Mouse (Mus musculus) kidney, adult 11 months (tissue): Measurements from ENCODE around the gene Olfml2b.

ENCODE experiments used
- DNase-seq: peaks from one replicate; pipeline ENCODE4 v3.0.0; 2022

Olfml2b gene

DNA sequence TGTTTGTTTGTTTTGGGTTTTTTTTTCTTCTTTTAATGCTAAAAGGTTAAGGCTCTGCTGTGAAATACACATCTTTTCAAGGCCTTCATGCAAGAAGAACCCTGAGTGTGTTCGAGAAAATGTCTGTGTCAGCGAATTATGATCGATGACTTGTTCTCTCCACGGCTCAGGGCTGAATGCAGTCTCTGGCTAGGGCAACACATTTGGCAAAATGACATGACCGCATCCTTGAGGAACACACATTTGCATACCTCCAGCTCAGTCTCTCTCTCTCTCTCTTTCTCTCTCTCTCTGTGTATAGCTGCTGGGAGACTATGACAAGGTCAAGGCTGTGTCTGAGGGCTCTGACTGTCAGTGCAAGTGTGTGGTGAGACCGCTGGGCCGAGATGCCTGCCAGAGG lies 3.0 kb downstream of the Olfml2b start:
- no peak for DNase-seq

DNA sequence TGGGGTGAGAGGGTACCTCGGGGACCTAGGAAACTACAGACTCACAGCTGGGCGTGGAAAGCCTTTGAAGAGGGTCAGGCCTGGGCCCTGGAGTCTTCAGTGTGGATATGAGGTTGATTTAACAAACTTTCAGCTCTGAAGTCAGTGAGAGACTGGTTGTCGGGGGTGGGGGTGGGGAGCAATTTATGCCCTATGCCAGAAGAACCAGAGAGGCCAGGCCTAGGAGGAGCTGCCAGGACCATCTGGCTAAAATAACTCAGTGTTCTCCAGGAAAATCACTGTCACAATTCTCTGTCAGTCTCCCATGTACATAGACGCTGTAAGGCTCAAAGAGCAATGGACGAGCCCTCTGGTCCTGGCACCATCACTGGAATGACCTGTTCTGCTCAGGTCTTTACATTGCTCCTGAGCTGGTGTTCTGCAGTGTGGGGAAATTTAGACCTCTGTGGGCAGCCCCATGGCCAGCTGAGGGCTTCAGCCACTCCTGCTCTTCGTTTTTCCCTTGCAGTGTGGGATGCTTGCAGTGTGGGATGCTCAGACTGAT lies 3.7 kb downstream of the Olfml2b start:
- no peak for DNase-seq

DNA sequence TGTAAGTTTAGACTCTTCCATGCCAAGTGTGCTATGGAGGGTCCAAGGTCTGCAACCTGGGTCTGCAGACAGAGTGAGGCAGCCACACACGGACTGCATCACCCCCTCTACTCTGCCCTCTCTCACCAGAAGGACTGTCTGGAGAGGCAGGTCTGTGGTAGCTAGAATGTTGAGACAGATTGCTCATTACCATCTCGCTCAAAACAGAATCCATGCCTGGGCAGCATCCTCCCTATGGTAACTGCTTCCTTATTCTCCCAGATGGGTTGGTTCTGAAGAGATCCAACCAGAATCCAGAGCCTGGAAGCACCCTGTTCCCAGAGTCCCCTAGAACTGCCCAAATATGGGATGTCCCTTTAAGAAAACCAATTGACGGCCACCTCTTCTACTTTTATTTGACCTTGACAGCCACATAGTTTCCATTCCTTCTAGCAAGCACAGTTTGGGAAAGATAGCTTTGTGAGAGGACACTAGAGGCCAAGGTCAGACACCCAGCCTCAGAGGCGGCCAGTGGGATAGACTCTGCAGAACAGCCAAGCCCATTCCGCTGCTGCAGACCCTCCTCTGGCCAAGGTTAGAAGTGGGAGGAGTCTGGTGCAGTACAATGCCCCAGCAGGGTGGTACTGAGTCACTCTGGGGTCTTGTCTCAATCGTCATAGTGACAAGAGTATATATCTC lies 6.9 kb downstream of the Olfml2b start:
- DNase-seq: peak; percentile 9

- no peak for DNase-seq
Measured at GRCm38 (mm10) chr1:170651989-170652740, 7.8 kb downstream of the Olfml2b start.

- DNase-seq: no peak
Measured at GRCm38 (mm10) chr1:170655280-170655917, 11.1 kb downstream of the Olfml2b start.

DNA sequence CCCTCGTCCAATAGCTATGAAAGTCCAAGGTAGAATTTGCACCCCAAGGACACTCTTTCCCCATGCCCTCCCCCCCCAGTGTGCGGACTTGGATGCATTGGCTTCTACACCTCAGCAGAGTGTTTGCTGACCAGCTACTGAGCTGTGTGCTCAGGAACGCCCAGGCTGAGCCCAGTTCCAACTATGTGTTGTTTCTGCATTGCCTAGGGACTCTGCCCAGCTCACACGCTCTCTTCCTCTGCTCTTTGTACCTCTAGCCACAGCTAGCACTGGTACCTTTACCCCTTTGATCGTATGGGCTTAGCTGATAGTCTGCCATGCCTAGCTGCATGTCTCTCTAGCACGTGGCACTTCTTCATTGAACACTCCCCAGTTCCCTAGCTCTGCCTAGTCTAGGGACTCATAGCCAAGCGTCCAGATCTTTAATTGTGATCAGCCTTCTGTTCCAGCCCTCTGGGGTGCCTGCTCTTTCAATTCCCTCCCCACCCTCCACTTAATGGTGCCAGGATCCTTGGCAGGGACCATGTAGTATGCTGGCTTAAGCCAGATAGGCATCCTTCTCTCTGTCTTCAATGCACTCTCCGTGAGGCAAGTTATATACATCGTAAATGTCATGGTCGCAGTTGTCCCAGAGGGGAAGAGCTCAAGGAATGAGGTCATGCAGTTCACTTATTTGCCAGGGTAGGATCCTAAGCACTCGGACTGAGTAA lies 12.3 kb downstream of the Olfml2b start:
- no peak for DNase-seq

GRCm38 (mm10) chr1:170657228-170657521 lies 12.8 kb downstream of the Olfml2b start:
- DNase-seq: no peak

DNA sequence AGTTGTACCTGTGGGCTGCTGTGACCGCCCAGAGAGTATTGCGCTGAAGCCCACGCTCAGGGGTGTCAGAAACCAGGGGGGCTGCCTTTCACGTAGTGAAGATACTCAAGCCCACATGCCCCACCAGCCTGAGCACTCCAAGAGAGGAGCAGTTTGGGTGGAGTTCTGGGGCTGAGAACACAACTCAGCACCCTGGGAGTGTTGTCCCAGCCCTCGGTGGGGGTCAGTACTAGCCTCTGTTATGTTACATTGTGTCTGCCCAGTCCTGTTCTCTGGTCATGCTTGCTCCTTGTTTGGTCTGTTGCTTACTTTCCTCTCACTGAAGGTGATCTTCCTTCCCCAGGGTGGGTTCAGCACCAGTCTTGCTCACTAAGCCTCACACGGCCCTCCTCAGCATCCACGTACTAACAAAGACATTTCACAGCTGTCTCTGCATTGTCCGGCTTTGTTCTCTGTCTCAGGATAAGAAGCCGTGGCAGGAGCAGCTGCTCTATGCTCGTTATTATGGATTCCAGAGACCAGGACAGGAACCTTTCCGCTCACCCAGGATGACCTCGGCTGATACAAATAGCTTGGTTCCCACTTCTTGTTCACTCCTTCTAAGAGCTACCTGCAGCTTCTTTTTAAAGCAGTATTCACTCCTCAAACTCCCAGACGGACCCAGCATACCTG lies 13.4 kb downstream of the Olfml2b start:
- no peak for DNase-seq

GRCm38 (mm10) chr1:170659260-170659659 lies 14.9 kb downstream of the Olfml2b start:
- DNase-seq: no peak

GRCm38 (mm10) chr1:170664620-170665185 lies 20.4 kb downstream of the Olfml2b start:
- no peak for DNase-seq

GRCm38 (mm10) chr1:170665200-170665599 lies 20.9 kb downstream of the Olfml2b start:
- DNase-seq: no peak

GRCm38 (mm10) chr1:170674184-170674775 lies 29.9 kb downstream of the Olfml2b start:
- no peak for DNase-seq

GRCm38 (mm10) chr1:170677681-170678080 lies 33.3 kb downstream of the Olfml2b start:
- DNase-seq: no peak

DNA sequence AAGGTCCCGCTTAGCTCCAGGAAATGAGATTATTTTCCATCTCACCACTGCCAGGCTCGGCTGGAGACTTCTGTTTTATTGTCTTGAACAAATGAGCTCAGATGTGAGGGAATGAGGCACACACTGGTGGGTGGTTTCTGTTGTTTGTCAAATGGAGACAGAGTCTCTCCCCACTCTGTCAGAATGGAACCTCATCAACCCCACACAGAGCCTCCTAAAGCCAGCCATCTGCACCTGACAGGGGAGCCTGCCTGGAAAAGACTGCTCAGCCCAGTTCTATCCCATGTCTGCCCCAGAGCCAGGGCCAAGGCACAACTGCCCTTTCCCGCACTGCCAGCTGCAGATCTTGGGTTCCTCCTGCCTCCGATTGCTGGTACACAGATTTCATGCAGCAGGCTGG lies 34.5 kb downstream of the Olfml2b start:
- no peak for DNase-seq

GRCm38 (mm10) chr1:170679624-170680023 lies 35.3 kb downstream of the Olfml2b start:
- DNase-seq: no peak

- no peak for DNase-seq
Measured at GRCm38 (mm10) chr1:170683863-170684262, 39.5 kb downstream of the Olfml2b start.

- no peak for DNase-seq
Measured at GRCm38 (mm10) chr1:170689773-170690172, 45.4 kb downstream of the Olfml2b start.

DNA sequence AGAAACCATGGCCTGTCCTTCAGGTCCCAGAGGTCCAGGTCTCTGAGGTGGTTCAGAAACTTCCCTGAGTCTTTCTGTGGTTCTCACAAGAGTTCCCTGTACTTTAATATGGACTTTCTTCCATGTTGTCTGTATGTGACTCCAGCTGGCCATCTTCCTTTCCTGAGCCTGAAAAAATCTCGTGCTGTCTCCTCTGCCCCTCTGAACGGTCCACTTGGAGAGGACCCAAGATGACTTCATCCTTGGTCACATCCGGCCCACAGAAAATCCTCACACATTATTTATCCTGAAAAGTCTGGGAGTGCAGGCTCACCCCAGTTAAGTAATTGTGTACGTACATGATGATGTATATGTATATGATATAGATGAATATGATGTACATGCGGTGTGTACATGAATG lies 47.0 kb downstream of the Olfml2b start:
- no peak for DNase-seq

DNA sequence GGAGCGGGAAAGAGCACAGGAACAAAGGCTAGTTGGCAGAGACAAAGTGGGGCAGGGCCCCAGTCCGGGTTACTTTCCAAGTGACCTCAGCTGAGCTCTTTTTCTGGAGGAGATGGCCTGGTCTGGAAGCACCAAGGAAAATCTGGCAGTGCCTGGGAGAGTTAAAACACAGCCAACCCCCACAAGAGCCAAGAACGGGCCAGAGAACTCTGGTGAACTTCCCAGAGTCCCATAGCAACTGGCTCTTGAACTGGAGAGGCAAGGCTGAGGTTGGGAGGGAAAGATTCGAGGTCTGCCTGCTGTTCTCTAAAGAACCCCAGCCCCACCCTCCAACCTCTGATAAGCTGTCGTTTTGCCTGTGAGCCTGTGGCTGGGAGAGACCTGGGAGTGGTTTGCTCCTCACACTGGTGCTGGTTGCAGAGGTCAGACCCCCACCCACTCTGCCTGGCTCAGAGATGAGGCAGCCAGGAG lies 50.5 kb downstream of the Olfml2b start:
- peak; percentile 53 for DNase-seq

GRCm38 (mm10) chr1:170695326-170695725 lies 51.0 kb downstream of the Olfml2b start:
- peak; percentile 13 for DNase-seq

DNA sequence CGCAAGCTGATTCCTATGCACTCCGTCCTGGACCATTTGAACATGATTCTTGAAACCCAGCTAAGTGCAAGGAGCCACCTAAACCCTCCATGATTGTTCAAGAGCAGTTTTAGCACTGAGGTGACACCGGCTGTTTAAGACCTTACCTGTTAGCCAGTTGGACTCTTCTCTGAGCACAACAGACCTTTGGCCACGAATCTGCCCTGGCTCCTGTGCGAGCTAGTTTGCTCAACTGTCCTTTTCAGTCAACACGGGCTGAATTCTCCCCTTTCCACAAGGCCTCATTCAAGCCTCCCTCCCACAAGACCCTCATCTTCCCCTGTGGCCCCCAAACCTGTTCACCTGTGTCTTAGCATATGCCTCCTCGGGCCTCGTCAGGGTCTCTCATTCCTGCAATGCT lies 52.7 kb downstream of the Olfml2b start:
- DNase-seq: peak; percentile 4
